Mouse (Mus musculus) urinary bladder, postnatal 14 days (tissue): ENCODE data around the gene Gm12248.

Source experiments
- DNase-seq: peaks from one replicate; pipeline ENCODE4 v3.0.0; 2021; ENCODE audit warnings: low spot score

The Gm12248 gene

GRCm38 (mm10) chr11:58093021-58093528 lies at the start of gene Gm12248:
Gm12248 (minus strand) TSS chr11:58093134.
- peak; percentile 42 for DNase-seq

GRCm38 (mm10) chr11:58139466-58139865 lies 46.5 kb upstream of the Gm12248 start:
- no peak for DNase-seq

- DNase-seq, result no peak
These were observed 45.9 kb upstream of the Gm12248 start for GRCm38 (mm10) chr11:58138821-58139220.

GRCm38 (mm10) chr11:58136677-58137076 lies 43.7 kb upstream of the Gm12248 start:
- no peak for DNase-seq

- DNase-seq, result no peak
These were observed 42.4 kb upstream of the Gm12248 start for GRCm38 (mm10) chr11:58135296-58135695.

GRCm38 (mm10) chr11:58134869-58135268 lies 41.9 kb upstream of the Gm12248 start:
- no peak for DNase-seq

- DNase-seq, result no peak
These were observed 39.1 kb upstream of the Gm12248 start for GRCm38 (mm10) chr11:58132026-58132425.

- no peak for DNase-seq
These were observed 36.4 kb upstream of the Gm12248 start for GRCm38 (mm10) chr11:58129302-58129843.

- DNase-seq, result no peak
These were observed 34.6 kb upstream of the Gm12248 start for GRCm38 (mm10) chr11:58127544-58127943.

- DNase-seq, result peak; percentile 32
These were observed 33.6 kb upstream of the Gm12248 start for GRCm38 (mm10) chr11:58126397-58127160.

GRCm38 (mm10) chr11:58125021-58125420 lies 32.1 kb upstream of the Gm12248 start:
- DNase-seq, result no peak

GRCm38 (mm10) chr11:58123711-58124110 lies 30.8 kb upstream of the Gm12248 start:
- no peak for DNase-seq

GRCm38 (mm10) chr11:58121351-58121750 lies 28.4 kb upstream of the Gm12248 start:
- no peak for DNase-seq

- DNase-seq, result no peak
These were observed 27.7 kb upstream of the Gm12248 start for GRCm38 (mm10) chr11:58120655-58121054.

- no peak for DNase-seq
These were observed 24.2 kb upstream of the Gm12248 start for GRCm38 (mm10) chr11:58117044-58117652.

GRCm38 (mm10) chr11:58116560-58116959 lies 23.6 kb upstream of the Gm12248 start:
- DNase-seq, result no peak

- DNase-seq, result no peak
These were observed 14.9 kb upstream of the Gm12248 start for GRCm38 (mm10) chr11:58107664-58108337.

- DNase-seq, result no peak
These were observed 14.1 kb upstream of the Gm12248 start for GRCm38 (mm10) chr11:58107009-58107408.

- peak; percentile 52 for DNase-seq
These were observed 11.4 kb upstream of the Gm12248 start for GRCm38 (mm10) chr11:58104351-58104791.

GRCm38 (mm10) chr11:58103697-58104306 lies 10.9 kb upstream of the Gm12248 start, which contains the start of gene Cnot8:
Cnot8 (plus strand) TSS chr11:58104153.
- peak; percentile 99 for DNase-seq

- DNase-seq, result no peak
These were observed 10.4 kb upstream of the Gm12248 start for GRCm38 (mm10) chr11:58103344-58103653.
